Mouse (Mus musculus) brain, embryonic 18.5 days (tissue): ENCODE measurements at regions not wholly inside any gene's neighbourhood (a gene's known extent, or its start where the extent isn't known, plus 50 kb on each side); places are given as distances from the start of the nearest gene placed in this dataset.
"Not testable (repeated sequence)": the region's sequence is repeated elsewhere in the genome, so short reads cannot be mapped to it uniquely, and the experiment has no call there.

ENCODE experiments used
- DNase-seq: peaks from one replicate; pipeline ENCODE4 v3.0.0-alpha.2; 2012; ENCODE audit warnings: low read depth, low spot score

DNA sequence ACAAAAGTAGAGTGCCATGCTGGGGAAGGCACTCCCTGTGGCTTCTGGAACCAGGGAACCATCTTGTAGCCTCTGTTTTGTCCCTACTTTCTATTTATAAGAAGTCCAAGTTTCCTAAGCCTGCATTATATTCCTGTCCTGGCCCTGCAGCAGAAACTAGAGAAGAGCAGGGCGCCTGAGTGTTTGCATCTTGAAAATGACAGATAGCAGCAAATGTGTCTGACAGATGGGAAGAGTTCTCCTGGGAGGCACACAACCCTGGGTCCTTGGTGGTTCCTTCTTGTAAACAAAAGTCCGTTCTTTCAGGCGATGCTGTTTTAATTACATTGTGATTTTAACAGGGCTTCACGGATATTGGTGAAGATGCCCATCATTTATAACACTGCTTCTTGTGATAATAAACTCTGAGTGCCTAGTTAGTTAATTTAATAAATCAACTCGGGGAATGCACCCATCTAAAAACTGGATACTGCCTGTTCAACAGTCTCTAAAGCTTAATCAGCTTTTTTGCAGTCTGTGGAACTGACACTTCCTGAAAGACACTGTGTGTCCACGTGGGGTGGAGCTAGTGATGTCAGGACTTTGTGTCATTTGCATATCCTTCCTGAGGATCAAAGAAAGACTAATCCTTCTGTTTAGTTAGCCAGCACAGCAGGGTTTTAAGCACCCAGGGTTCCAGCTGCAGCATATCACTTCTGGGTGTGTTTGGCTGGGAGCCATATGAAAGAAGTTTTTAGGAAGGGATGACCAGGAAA, 188.3 kb upstream of the Ccdc54 start:
- DNase-seq: no peak

DNA sequence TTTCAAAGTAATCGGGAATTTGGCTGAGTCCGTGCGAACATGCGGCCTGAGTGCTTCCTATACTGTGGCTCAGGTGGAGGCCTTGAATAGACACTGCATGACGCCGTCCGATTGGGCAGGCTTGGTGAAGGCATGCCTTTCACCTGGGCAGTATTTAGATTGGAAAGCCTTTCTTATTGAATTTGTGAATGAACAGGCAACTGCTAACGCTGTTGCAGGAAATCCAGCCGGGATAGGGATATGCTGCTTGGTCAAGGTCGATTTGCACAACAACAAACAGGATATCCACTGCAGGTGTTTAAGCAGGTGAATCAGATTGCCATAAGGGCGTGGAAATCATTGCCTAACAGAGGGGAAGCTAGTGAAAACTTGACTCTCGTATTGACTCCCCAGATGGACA, 183.7 kb upstream of the Ccdc54 start:
- not testable (repeated sequence) for DNase-seq

DNA sequence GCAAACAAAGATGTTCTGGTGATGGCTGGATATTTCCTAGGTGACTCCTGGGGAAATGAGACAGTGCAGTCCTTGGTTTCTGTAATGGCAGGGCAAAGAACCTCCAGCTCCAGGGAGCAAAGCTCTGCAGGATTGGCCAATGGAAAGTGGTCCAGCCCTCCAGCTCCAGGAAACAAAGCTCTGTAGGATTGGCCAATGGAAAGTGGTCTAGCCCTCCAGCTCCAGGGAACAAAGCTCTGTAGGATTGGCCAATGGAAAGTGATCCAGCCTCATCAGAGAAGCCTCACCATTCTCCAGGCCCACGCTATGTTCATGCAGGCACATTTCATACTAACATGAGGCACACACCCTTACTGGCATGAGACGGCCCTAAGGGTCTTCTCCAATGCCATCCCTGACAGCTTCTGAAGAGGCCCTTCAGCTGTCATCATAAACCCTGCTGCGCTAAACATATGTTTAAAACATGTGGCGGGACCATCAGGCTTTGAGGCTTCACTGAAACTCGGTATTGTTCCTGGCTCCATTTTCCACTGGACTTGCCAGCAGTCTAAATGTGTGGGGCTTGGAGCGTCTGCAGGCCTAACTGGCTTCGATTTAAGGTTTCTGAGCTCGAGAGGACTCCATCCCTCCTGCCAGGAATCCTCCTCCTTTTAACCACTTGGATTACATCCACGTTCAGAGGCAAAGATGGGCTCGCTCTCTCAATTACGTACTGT, 175.3 kb upstream of the Ccdc54 start:
- peak; percentile 36 for DNase-seq

DNA sequence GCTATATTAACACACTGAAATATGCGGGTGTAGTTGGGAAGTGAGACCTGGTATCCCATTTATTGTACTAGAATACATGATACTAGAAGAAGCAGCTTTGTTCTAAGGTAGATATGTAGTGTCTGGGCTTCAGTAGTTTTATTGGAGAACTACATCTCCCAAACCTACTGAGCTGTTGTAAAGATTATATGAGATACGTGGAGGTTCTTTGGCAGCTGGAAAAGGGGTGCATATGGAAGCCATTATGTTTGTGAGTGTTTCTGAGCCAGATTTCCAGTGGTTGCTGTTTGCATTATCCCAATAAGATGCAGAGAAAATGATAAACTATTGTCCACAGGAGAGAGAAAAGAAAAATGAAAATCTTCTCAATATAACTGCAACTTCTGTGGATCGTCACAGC, 171.1 kb upstream of the Ccdc54 start:
- no peak for DNase-seq

DNA sequence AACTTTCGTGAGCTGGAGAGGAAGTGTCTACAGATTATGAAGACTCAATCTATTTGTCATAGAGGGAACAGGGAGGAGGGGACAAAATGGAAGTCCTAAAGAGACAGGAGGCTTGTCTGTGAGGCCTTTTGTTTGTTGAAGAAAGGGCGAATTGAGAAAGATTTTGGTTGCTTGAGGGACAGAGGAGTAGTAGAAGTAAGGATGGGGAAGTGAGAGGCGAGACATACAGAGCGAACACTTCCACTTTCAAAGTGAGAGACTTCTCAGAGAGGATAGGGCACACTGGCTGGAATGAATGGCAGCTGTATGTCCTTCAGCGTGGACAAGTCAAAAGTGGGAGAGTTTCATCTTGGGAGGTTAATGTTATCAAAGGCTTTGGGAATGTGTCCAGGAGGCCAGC, 169.0 kb upstream of the Ccdc54 start:
- no peak for DNase-seq

DNA sequence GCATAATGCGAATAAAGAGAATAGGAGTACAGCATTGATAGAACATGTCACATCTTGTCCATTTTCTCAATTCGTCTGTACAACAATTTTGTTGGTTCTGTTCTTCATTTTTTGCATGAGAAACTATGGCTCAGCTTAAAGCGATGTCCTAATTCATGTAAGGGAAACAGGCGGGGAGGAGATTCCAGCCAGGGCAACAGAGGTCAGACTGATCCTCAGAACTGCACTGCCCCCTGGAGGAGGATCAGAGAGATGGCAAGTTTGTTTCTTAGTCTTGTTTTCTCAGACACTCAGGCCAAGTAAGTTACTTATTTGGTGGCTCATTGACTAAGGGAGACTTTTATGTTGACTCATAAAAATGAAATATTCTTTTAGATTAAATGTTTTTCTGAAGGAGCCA, 165.7 kb upstream of the Ccdc54 start:
- no peak for DNase-seq

DNA sequence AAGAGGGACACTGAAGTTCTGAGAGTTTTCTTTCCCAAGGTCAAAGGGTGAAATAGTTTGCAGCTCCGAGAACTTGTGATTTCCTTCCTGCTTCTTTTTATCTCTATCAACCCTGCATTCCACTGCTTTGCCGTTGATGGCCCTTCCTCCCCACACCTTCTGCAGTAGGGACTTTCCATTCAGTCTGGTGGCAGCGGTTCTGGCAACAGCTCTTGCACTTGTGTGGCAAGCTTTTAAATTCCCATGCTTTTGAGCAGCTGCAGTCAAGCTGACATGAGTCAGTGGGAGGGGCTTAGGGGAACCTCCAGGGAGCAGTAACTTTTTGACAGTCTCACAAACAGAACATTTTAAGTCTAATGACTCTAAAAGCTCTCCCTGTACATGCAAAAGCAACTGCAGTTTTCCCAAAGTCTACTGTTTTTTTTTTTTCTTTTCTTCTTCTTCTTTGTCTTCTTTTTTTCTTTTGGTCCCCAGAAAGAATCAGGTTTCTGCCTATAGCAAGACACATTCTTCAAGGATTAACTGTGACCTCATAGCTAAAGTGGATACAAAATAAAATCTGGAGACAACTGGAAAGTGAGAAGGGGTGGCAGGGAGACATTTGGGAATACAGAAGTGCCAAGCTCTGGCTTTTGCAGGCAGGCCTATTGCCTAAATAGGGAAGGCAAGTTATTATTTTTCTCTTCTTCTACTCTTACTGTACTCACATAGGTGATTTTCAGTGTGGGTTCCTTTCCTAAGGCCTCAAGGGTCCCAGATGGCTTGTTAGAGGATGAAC, 162.8 kb upstream of the Ccdc54 start:
- DNase-seq: no peak

DNA sequence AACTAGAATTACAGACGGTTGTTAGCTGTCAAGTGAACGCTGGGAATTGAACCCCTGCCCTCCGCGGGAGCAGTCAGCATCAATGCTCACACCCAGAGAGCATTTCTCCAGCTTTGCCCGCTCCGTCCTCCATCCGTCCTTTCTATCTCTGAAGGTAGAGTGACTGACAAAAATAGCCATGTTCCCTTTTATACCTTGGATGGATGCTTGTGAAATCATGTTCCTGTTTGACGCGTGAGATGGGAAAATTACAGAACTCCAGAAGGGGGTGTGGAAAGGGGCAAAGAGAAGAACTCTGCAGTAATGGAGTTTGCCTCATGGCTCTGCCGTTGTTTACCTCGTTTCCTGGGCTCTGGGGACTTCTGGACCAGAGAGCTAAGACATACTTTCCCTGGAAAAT, 162.1 kb upstream of the Ccdc54 start:
- no peak for DNase-seq

DNA sequence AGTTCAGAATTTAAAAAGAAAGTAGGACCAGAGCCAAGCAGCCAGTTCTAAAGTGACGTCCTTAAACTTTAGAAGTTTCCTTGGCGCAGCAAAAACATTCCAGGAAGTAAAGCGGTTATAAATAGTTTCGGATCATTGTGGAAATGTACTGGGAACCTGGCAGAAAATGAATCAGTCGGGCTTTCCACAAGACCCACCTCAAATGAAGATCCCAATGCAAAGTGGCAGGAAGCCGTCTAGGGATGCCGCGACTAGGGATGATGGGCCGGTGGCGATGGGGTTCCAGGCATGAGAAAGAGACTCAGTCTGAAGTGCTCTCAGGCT, 161.3 kb upstream of the Ccdc54 start:
- DNase-seq: no peak

DNA sequence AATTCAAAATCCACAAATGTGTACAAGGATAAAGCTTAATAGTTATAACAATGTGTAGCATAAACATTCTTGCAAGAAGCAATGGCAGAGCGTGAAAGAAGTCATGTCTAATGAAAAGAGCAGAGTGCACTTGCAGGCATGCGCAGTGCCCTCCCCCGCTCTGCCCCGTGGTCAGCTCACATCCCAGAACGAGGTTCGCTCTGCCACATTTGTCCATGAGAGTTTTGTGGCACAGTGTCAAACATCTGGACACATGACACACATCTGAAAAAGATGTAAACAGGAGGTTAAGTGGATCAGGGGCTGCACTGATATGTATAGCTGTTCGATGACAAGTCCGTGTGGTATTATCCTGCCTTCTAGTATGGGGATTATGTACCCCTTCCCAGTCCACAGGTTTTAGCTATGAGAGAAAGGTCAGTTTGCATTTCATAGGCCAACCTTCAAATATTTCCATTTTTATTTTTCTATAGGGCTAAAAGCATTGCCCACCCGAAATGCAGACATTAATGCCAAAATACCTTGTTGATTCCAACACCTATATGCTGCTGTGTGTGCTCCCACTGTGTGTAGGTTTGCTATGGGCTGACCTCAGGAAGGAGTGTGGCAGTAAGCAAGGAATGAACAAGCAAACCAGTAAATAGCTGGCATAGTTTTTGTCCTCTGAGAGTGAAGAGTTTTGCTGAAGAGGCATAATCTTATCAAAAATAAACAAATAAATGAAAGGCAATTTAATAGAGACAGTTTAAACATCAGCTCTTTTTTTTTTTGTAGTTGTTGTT, 160.7 kb upstream of the Ccdc54 start:
- no peak for DNase-seq

DNA sequence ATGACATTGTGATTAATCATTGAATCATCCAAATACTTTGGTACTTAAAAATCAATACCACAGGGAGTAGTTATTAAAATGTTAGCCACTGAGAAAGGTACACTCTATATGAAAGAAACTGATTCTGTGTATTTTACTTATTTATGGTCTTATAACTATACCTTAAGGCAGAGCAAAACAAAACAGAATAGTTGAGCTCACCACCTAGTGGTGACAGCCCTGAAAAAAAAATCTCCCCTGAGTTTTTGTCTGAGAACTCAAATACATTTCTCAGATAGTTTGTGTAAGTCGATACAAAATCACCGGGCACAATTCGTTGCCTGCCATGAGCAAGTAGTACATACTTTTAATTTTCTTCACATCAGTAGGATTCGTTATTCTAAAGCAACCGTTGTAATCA, 156.7 kb upstream of the Ccdc54 start:
- no peak for DNase-seq

DNA sequence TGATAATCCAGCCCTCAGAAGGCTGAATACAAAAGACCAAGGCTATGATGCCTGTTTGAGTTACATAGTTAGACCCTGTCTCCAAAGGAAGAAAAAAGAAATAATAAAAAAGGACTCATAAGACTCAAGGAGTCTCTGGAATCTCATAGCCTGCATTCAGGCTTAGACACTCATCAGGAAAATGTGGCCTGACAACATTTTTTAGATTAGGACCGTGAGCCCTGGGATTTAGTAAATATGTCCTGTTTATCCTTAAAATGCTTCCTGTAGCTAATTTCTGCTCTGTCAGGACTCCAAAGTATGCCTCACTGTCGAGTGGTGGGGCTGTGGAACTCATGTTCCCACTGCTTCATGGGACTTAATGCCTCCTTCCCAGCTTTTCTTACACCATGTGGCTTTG, 154.8 kb upstream of the Ccdc54 start:
- no peak for DNase-seq

DNA sequence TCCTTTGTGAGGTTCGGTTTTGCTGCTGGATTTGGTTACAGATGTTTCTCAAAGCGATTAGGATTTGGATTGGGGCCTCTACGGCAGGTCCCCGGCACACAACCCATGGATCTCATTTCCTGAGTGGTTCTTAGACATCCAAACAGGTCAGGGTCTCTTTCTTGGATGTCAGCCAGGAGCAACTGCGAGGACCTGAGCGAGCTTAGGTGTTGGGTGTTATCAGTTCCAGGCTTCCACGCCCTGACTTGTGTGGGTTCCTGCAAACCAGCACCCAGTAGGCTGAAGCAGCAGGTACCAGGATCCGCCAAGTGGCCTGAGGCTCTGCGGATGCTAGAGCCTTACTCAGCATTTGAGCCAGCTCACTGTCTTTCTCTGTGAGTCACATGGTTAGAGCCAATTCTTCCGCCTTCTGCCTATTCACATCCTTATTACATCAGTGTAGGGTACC, 146.5 kb upstream of the Ccdc54 start:
- DNase-seq: no peak

DNA sequence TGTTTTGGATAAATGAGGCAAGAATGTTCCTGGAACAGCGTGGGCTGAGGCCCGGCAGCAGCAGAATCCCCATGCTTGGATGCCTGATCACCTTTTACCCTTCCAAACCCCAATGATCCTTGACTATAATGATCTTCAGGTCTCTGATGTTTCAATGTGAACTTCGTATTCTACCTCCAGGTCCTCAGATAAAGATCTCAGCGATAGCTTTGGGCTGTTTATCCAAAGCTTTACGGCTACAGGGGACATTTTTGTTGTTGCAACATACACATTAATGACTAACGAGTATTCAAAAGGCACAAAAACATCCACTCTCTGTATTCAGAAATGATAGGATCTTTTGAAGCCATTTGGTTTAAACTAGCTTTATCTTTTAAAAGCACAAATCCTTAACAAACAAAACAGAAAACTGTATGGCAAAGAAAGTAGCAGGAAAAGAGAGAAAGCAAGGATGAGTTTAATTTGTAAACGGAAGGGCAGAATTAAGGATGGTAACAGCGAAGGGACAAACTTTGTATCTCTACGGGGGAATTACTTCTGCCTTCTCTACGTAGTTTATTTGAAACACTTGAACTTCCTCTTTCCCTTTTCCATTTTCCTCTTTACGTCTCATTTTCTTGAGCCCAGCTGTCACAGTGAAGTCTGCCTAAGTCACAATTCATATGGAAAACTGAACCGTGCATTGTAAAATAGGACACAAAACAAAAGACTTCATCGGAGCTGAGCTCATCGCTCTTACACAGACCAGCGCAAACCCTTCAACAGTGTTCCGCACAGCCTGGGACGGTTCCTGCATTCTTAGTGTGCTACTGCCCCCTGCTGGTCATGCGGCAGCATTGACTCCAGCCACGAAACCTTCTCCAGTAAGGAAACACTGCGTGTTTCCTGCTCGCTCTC, 145.4 kb upstream of the Ccdc54 start:
- peak; percentile 82 for DNase-seq

DNA sequence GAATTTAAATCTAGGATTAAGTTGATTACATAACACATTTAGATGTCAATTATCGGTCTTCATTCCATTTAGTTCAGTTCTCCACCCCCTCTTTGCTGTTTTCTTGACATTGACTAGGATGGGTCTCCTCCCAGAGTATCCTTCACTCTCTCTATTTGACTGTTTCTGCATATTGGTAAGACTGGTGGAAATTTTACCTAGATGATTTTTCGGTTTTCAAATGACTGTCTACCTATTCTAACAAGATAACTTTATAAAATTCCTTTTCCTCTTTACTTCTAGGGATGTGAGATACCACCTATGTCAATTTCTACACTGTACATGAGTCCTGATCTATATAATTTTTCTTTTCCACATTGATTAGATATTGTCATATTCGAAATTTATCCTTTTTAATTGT, 142.4 kb upstream of the Ccdc54 start:
- no peak for DNase-seq

DNA sequence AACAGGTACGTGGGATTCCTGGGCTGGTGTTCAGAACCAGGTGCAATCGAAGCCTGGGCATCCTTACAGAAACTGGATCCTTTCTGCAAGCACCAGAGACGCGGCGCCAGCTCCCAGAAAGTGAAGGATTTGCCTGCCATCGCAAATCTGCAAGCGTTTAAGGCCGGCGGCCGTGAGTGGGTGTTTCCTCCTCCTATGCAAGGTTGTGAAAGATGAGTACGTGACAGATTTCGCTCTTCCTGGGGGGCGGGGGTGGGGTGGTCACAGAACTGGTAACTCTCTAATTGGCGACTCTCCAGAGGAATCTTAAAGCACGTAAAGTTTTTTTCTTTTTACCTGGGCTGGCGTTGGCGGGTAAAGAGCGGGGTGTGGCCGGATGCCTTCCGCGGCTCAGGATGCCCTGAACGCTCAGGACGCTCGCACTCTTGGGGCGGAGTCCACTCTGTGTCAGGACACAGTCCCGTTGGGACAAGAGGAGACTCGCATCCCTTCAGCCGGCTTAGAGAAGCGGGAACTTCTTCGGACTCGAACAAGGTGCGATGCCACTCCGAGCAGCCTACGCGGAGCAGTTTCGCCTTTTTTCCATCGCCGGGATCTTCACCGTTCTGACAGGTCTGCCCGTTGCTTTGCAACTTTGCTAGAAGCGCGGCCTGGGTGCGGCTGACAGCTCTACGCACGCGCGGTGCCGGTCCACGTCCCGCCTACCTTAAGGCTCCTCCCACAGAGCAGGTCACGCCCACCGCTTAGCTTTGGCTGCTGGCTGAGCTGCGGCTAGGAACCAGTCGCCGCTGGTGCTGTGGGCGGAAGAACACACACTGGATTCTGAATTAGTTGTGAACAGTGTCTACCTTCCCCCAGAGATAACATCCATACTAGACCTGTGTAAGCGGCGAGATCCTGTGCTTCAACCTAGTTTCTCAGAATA, 141.4 kb upstream of the Ccdc54 start:
- DNase-seq: peak; percentile 74

DNA sequence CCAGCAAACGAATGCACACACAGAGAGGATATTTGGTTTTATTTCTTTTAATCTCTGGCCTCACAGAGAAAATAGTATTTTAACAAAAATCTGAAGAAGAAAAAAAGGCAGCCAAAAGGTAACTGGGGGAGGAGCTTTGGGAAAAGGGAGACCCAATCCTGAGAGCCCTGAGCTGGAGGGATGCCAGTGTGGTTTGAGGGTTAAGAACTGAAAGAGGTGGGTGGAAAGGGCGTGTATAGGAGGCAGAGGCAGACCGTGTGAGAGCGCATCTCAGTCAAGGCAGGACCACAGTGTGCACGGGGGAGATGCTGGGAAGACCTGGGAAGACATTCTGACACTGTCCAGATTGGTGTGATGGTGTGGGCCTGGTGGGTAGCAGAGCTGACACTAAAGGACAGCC, 138.4 kb upstream of the Ccdc54 start:
- DNase-seq: no peak

DNA sequence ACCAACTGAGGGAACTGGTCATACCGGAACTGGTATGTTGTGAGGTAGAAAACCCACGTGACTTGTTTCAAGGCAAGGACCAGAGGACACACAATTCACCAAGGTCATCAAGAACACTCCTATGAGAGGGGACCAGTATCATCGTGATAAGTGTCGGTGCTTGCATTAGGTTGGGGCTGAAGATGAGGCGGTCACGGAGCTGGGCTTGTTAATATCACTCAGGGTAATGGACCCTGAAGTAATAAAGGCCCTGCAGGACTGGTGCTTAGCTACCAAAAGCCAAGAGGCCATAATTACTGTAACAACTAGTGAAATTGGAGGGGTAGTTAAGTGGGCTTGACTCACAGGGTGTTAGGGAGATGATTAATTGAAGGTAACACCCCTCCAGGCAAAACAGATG, 132.2 kb upstream of the Ccdc54 start:
- DNase-seq: no peak

DNA sequence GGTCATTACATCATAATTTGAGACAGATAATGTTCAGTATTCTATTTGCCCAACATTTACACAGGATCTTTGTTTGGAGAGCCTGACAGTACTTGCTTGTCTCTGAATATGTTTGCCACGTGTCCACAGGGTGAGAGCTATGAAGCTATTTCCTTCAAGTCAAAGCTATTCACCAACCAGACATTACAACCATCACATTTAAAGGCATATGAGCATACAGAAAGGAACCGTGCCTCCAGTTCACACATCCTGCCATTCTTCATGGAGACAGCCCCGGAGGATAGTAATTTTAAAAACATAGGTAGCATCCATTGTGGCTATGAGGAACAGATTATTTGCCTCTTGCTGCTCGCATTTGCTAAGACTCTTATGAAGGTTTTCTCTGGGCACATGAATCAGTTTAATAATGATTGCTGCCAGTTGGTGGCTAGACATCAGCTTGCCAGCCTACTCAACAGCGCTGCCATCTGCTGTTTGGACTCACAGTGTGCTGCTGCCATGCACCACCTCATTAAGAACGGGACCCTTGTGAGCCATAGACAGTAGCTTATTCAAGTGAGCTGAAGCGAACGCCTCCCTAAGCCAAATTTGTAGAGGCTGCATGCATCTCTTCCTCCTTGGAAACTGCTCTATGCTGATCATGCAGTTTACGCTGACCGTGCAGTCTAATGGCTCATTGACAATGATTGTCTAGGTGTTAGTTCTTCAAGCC, 126.5 kb upstream of the Ccdc54 start:
- DNase-seq: peak; percentile 60
